Mouse (Mus musculus): ENCODE data around the gene Grm1. TPM values are rescaled to one million over a fixed set of nuclear protein-coding genes. Genes with fewer than 3 reads are reported as not detected.

Gene Grm1
- total RNA-seq (2014; rRNA removed) (not detected in 2 replicates), polyA plus RNA-seq (2012; rRNA removed) (not detected in 2 replicates)

DNA sequence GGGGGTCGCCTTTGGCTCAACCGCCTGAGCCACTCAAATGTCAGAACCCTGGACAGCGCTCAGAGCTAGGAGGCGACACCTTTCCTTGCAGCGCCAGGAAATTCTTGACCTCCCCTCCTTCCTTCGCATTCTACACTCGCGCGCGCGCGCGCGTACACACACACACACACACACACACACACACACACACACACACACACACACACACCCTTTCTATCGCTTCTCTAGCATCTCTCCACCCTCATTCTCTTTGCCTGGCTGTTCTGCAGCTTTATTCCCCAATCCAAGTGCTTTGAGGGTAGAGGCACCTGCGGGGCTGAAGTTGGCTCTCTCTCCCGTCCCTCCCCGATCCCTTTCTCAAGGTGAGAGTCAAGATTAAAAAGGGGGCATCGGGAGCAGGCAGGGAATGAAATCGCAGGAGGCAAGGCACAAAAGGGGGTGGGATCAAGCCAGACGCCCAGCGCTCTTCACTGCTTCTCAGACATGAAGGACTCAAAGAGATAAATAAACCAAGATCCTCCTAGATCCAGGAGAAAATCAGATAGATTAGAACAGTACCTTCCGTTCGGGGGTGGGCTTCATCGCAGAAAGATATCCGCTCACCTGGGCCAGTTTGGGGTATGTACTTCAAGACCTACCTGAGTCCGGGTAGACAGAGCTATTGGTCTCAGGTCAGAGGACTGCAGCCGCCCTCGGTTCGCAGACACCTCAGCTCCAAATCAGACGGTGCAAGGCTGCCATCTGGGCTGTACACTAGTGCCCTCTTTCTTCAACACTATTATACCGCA is at the start of gene Grm1:
Gene Grm1 (minus strand): TSS at position 746 of the 788 bp plus-strand sequence.
- WGBS = 5% methylated on average over 32 of the region's 32 CpGs
- H3K27me3 ChIP-seq (ENCODE audit: control insufficient read depth, insufficient read depth, low read length) = peaks cover 6% of the 10 kb centered on the region; the same call in 1 of the 2 replicates
- no peak within 1 kb of the TSS for H3K27ac ChIP-seq (replicated peaks; ENCODE audit: insufficient read depth, low read depth, low read length)
- H3K4me3 ChIP-seq (ENCODE audit: insufficient read depth, low read depth, low read length) = no peak within 1 kb of the TSS
- H3K79me2 ChIP-seq (ENCODE audit: control insufficient read depth, insufficient read depth, low read length) = no peaks in the 10 kb centered on the region
- no peaks in the 10 kb centered on the region for H3K36me3 ChIP-seq (ENCODE audit: control insufficient read depth, insufficient read depth, low read length)
- TF ChIP-seq CTCF (IDR thresholded peaks at IDR 0.05; ENCODE audit: low read depth, low read length) = no peak
- DNase-seq (ENCODE audit: extremely low read depth, low read depth, low spot score) = no peak
- no peaks in the 10 kb centered on the region for H3K4me1 ChIP-seq (ENCODE audit: control insufficient read depth, insufficient read depth, low read length)
- H3K9ac ChIP-seq (ENCODE audit: low read depth, low read length) = no peak within 1 kb of the TSS

DNA sequence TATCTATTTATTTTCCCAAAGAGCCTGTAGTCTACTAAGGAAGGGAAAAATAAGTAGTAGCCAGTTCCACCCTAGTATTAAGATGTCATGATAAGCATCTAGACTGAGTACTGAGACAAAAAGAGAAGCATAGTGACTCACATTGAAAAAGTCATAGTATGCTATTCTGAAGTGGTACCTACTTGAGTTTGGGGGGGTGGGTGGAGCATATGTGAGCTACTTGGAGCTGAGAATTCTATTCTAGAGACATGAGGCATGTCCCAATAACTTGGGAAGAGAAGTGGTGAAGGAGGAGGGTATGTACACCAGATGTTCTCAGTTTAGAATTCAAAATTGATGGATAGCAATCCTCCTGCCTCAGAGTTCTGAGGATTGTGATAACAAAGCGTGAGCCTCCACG is 39.6 kb upstream of the Grm1 start:
- 89% methylated on average over 2 of the region's 2 CpGs for WGBS
- no peak for DNase-seq (ENCODE audit: extremely low read depth, low read depth, low spot score)
- H3K79me2 ChIP-seq (ENCODE audit: control insufficient read depth, insufficient read depth, low read length) = no peaks in the 10 kb centered on the region
- H3K9ac ChIP-seq (ENCODE audit: low read depth, low read length) = no peak overlapping the region
- no peaks in the 10 kb centered on the region for H3K4me1 ChIP-seq (ENCODE audit: control insufficient read depth, insufficient read depth, low read length)
- no peaks in the 10 kb centered on the region for H3K27me3 ChIP-seq (ENCODE audit: control insufficient read depth, insufficient read depth, low read length)
- no peak overlapping the region for H3K27ac ChIP-seq (replicated peaks; ENCODE audit: insufficient read depth, low read depth, low read length)
- H3K36me3 ChIP-seq (ENCODE audit: control insufficient read depth, insufficient read depth, low read length) = no peaks in the 10 kb centered on the region
- H3K4me3 ChIP-seq (ENCODE audit: insufficient read depth, low read depth, low read length) = no peak overlapping the region
- TF ChIP-seq CTCF (IDR thresholded peaks at IDR 0.05; ENCODE audit: low read depth, low read length) (no peak), POLR2A (IDR thresholded peaks at IDR 0.05; ENCODE audit: extremely low read depth, insufficient read depth, low read length) (no peak)

DNA sequence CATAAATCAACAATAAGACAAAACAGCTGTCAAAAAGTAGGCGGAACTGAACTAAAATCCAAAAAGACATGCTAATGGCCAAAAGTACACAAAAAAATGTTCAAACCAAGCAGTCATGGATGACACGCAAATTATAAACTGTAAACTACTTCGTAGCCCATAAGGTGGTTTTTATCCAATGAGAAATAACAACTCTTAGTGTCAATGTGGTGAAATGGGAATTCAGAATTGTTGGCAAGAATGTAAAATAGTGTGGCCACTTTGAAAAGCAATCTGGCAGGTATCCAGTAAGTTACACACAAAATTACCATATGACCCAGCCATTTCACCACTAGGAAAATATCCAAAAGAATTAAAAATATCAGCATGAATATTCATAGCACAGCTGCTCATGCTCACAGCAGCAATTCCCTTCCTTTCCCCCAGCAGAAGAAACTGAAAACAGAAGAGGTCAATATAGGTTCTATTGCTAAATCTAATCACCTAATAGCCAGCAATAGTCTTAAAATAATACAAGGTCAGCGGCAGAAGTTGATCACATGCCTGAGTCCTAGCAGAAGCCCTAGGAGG is 16.4 kb upstream of the Grm1 start:
- no peaks in the 10 kb centered on the region for H3K36me3 ChIP-seq (ENCODE audit: control insufficient read depth, insufficient read depth, low read length)
- H3K4me1 ChIP-seq (ENCODE audit: control insufficient read depth, insufficient read depth, low read length) = no peaks in the 10 kb centered on the region
- H3K27me3 ChIP-seq (ENCODE audit: control insufficient read depth, insufficient read depth, low read length) = no peaks in the 10 kb centered on the region
- H3K79me2 ChIP-seq (ENCODE audit: control insufficient read depth, insufficient read depth, low read length) = no peaks in the 10 kb centered on the region
- H3K4me3 ChIP-seq (ENCODE audit: insufficient read depth, low read depth, low read length) = no peak overlapping the region
- no peak overlapping the region for H3K9ac ChIP-seq (ENCODE audit: low read depth, low read length)
- no peak for TF ChIP-seq CTCF (IDR thresholded peaks at IDR 0.05; ENCODE audit: low read depth, low read length)
- no peak for TF ChIP-seq POLR2A (IDR thresholded peaks at IDR 0.05; ENCODE audit: extremely low read depth, insufficient read depth, low read length)
- DNase-seq (ENCODE audit: extremely low read depth, low read depth, low spot score) = no peak
- 83% methylated on average over 4 of the region's 4 CpGs for WGBS
- H3K27ac ChIP-seq (replicated peaks; ENCODE audit: insufficient read depth, low read depth, low read length) = no peak overlapping the region

DNA sequence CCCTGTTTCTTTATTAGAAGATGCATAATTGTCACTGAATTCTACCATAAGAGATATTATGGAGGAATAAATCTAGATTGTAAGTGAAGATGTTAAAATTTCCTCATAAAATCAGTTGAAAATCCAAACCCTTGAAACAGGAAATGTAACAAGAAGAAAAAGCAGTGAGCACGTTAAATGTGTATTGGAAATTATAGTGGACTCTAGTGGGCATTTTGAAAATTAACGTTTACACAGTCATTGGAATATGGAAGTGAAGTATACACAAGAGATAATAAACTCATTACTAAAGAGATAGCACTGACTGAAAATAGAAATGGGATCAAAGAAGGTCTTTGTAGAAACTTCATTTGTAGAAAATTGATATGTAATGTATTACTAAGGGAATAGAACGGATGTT is 4.2 kb upstream of the Grm1 start:
- no peak for TF ChIP-seq CTCF (IDR thresholded peaks at IDR 0.05; ENCODE audit: low read depth, low read length)
- no peak for TF ChIP-seq POLR2A (IDR thresholded peaks at IDR 0.05; ENCODE audit: extremely low read depth, insufficient read depth, low read length)
- no peak overlapping the region for H3K4me3 ChIP-seq (ENCODE audit: insufficient read depth, low read depth, low read length)
- H3K9ac ChIP-seq (ENCODE audit: low read depth, low read length) = no peak overlapping the region
- no peaks in the 10 kb centered on the region for H3K4me1 ChIP-seq (ENCODE audit: control insufficient read depth, insufficient read depth, low read length)
- no peak for DNase-seq (ENCODE audit: extremely low read depth, low read depth, low spot score)
- no peak overlapping the region for H3K27ac ChIP-seq (replicated peaks; ENCODE audit: insufficient read depth, low read depth, low read length)
- no peaks in the 10 kb centered on the region for H3K36me3 ChIP-seq (ENCODE audit: control insufficient read depth, insufficient read depth, low read length)
- WGBS = 79% methylated on average over 3 of the region's 3 CpGs
- peaks cover 3% of the 10 kb centered on the region; the same call in 1 of the 2 replicates for H3K27me3 ChIP-seq (ENCODE audit: control insufficient read depth, insufficient read depth, low read length)
- H3K79me2 ChIP-seq (ENCODE audit: control insufficient read depth, insufficient read depth, low read length) = no peaks in the 10 kb centered on the region

DNA sequence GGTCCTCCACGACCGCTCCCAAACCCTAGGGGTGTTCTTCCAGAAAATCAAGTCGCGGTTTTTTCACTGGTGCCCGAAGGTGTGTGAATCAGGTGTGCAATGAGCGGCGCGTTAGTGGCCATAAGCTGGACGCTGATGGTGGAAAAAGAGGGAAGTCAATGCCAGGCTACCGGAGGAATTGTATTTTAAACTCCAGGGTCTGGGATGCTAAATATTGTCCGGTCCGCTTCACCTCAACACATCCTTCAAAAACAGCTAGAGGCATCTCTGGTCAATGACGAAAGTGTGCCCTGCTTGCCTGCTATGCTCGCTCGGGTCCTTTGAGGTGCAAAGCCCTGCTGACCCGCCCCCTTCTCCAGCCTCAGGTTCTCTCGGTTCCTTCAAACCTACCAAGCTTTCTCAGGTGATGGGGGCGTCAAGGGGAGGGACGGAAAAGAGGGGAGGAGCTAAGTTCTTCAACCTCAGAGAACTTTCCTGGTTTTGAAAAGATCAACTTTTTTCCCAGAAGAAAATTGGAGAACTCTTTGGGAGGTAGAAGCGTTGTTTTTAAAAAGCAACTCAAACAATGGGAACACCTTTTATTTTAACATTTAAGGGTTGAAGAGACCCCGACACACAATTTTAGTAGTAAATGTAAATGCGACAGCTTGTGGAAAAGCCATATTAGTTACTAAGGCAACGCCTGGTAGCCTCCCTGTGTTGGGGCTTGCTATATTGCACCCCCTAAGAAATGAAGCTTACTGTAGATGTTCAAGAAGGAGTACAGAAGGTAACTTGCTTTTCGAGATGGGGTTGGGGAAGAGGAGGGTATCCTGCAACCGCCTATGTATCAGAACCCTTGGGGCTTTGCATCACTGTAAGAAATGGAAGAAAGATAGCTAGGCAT is 1.2 kb downstream of the Grm1 start:
- no peaks in the 10 kb centered on the region for H3K79me2 ChIP-seq (ENCODE audit: control insufficient read depth, insufficient read depth, low read length)
- WGBS = 12% methylated on average over 25 of the region's 25 CpGs
- H3K4me3 ChIP-seq (ENCODE audit: insufficient read depth, low read depth, low read length) = no peak overlapping the region
- TF ChIP-seq POLR2A (IDR thresholded peaks at IDR 0.05; ENCODE audit: extremely low read depth, insufficient read depth, low read length) = no peak
- no peak for TF ChIP-seq CTCF (IDR thresholded peaks at IDR 0.05; ENCODE audit: low read depth, low read length)
- H3K4me1 ChIP-seq (ENCODE audit: control insufficient read depth, insufficient read depth, low read length) = no peaks in the 10 kb centered on the region
- H3K9ac ChIP-seq (ENCODE audit: low read depth, low read length) = no peak overlapping the region
- peaks cover 6% of the 10 kb centered on the region; the same call in 1 of the 2 replicates for H3K27me3 ChIP-seq (ENCODE audit: control insufficient read depth, insufficient read depth, low read length)
- no peaks in the 10 kb centered on the region for H3K36me3 ChIP-seq (ENCODE audit: control insufficient read depth, insufficient read depth, low read length)
- DNase-seq (ENCODE audit: extremely low read depth, low read depth, low spot score) = no peak
- no peak overlapping the region for H3K27ac ChIP-seq (replicated peaks; ENCODE audit: insufficient read depth, low read depth, low read length)
